Mouse (Mus musculus) neural tube, embryonic 14.5 days (tissue): ENCODE results near the gene Pabpn1. TPM values are rescaled to one million over a fixed set of nuclear protein-coding genes. Genes with fewer than 3 reads are reported as not detected.

Experiments
- ATAC-seq: fragments of 200-750 bp; cut with Nextera tagmentation; 2 replicates; pipeline ENCODE4 v1.8.0; 2017; ENCODE audit warnings: low read depth, mild to moderate bottlenecking, moderate TSS enrichment, moderate library complexity
- H3K27ac ChIP-seq: fragments of 300-500 bp; sonication (generic); 2 replicates; pipeline ENCODE4 v1.5.1; 2014; ENCODE audit warnings: low read depth, mild to moderate bottlenecking, control low read depth, low read length, moderate library complexity, mixed read lengths
- H3K27me3 ChIP-seq: fragments of 300-500 bp; sonication (generic); 2 replicates; pipeline ENCODE4 v1.6.1; 2014; ENCODE audit warnings: low read length; ENCODE audit not compliant: control insufficient read depth, insufficient read depth
- H3K36me3 ChIP-seq: fragments of 300-500 bp; sonication (generic); 2 replicates; pipeline ENCODE4 v1.6.1; 2014; ENCODE audit warnings: low read length, mixed read lengths; ENCODE audit not compliant: control insufficient read depth, insufficient read depth
- H3K4me1 ChIP-seq: fragments of 300-500 bp; sonication (generic); 2 replicates; pipeline ENCODE4 v1.6.1; 2014; ENCODE audit warnings: low read length; ENCODE audit not compliant: control insufficient read depth, insufficient read depth
- H3K4me2 ChIP-seq: fragments of 300-500 bp; sonication (generic); 2 replicates; pipeline ENCODE4 v1.6.1; 2014; ENCODE audit warnings: mild to moderate bottlenecking, low read depth, low read length, control low read depth
- H3K4me3 ChIP-seq: fragments of 300-500 bp; sonication (generic); 2 replicates; pipeline ENCODE4 v1.5.1; 2014; ENCODE audit warnings: low read depth, low read length, control low read depth, mixed read lengths
- H3K9ac ChIP-seq: fragments of 300-500 bp; sonication (generic); replicated peaks from 2 replicates; pipeline ENCODE4 v1.6.1; 2014; ENCODE audit warnings: low read depth, mild to moderate bottlenecking, control low read depth, low read length, mixed read lengths
- H3K9me3 ChIP-seq: fragments of 300-500 bp; sonication (generic); 2 replicates; pipeline ENCODE4 v1.6.1; 2016; ENCODE audit warnings: low read length; ENCODE audit not compliant: control insufficient read depth
- WGBS: fragments of 180-500 bp; shearing (Covaris S2); extraction: QIAGEN DNeasy Blood & Tissue Kit; methylation state at CpG from one replicate; pipeline ENCODE4 v1.1.7; 2014; 5-methylcytosine and 5-hydroxymethylcytosine counted together
- polyA plus RNA-seq: library from polyadenylated mRNA; unstranded; fragments of >200 nt; fragmentation: Nextera tagmentation; extraction: Ambion mirVana; gene quantifications from 2 replicates; pipeline ENCODE4 v1.2.1, GENCODE M21; 2014

The Pabpn1 gene
- polyA plus RNA-seq, 1 experiment from 2014 or later: 176 TPM

- H3K4me2 ChIP-seq: no peak overlapping the region
- no peak overlapping the region for H3K27ac ChIP-seq
- H3K4me1 ChIP-seq: peaks cover 3% of the 10 kb centered on the region; the same call in 1 of the 2 replicates
- no peak overlapping the region for H3K4me3 ChIP-seq
- no peaks in the 10 kb centered on the region for H3K27me3 ChIP-seq
- H3K9ac ChIP-seq: no peak overlapping the region
- WGBS: 87% methylated on average over 5 of the region's 5 CpGs
- H3K36me3 ChIP-seq: no peaks in the 10 kb centered on the region
- ATAC-seq: no peak
- no peaks in the 10 kb centered on the region for H3K9me3 ChIP-seq
These were observed 26.7 kb upstream of the Pabpn1 start for GRCm38 (mm10) chr14:54865626-54866025.

GRCm38 (mm10) chr14:54866268-54866667, 26.0 kb upstream of the Pabpn1 start:
- WGBS: 72% methylated on average over 3 of the region's 3 CpGs
- no peak overlapping the region for H3K27ac ChIP-seq
- H3K4me3 ChIP-seq: no peak overlapping the region
- peaks cover 3% of the 10 kb centered on the region; the same call in 1 of the 2 replicates for H3K4me1 ChIP-seq
- H3K9me3 ChIP-seq: no peaks in the 10 kb centered on the region
- ATAC-seq: no peak
- H3K9ac ChIP-seq: no peak overlapping the region
- no peaks in the 10 kb centered on the region for H3K27me3 ChIP-seq
- H3K36me3 ChIP-seq: no peaks in the 10 kb centered on the region
- H3K4me2 ChIP-seq: no peak overlapping the region

- H3K4me3 ChIP-seq: no peak overlapping the region
- no peak overlapping the region for H3K9ac ChIP-seq
- no peaks in the 10 kb centered on the region for H3K27me3 ChIP-seq
- ATAC-seq: no peak
- no peak overlapping the region for H3K4me2 ChIP-seq
- no peaks in the 10 kb centered on the region for H3K36me3 ChIP-seq
- H3K9me3 ChIP-seq: no peaks in the 10 kb centered on the region
- H3K4me1 ChIP-seq: peaks cover 3% of the 10 kb centered on the region; the same call in 1 of the 2 replicates
- H3K27ac ChIP-seq: no peak overlapping the region
- WGBS: 66% methylated on average over 5 of the region's 5 CpGs
These were observed 25.4 kb upstream of the Pabpn1 start for GRCm38 (mm10) chr14:54866936-54867335.

GRCm38 (mm10) chr14:54868026-54868425, 24.3 kb upstream of the Pabpn1 start:
- H3K4me2 ChIP-seq: no peak overlapping the region
- no peak for ATAC-seq
- H3K4me1 ChIP-seq: peaks cover 3% of the 10 kb centered on the region; the same call in 1 of the 2 replicates
- 86% methylated on average over 4 of the region's 4 CpGs for WGBS
- no peak overlapping the region for H3K27ac ChIP-seq
- no peak overlapping the region for H3K9ac ChIP-seq
- no peak overlapping the region for H3K4me3 ChIP-seq
- no peaks in the 10 kb centered on the region for H3K27me3 ChIP-seq
- no peaks in the 10 kb centered on the region for H3K9me3 ChIP-seq
- no peaks in the 10 kb centered on the region for H3K36me3 ChIP-seq

GRCm38 (mm10) chr14:54870861-54871260, 21.4 kb upstream of the Pabpn1 start, which contains the start of gene Homez:
Gene Homez, minus strand, starts transcription at chr14:54870961.
- Histone ChIP-seq H3K9ac (no peak within 1 kb of the TSS), H3K36me3 (no peaks in the 10 kb centered on the region), H3K4me1 (peaks cover 7% of the 10 kb centered on the region), H3K27ac (no peak within 1 kb of the TSS), H3K4me2 (no peak within 1 kb of the TSS), H3K27me3 (no peaks in the 10 kb centered on the region), H3K9me3 (no peaks in the 10 kb centered on the region), H3K4me3 (no peak within 1 kb of the TSS)
- ATAC-seq: no peak
- WGBS: 86% methylated on average over 5 of the region's 5 CpGs

GRCm38 (mm10) chr14:54874165-54874564, 18.1 kb upstream of the Pabpn1 start:
- Histone ChIP-seq H3K9ac (no peak overlapping the region), H3K4me2 (no peak overlapping the region), H3K36me3 (no peaks in the 10 kb centered on the region), H3K27ac (no peak overlapping the region), H3K9me3 (no peaks in the 10 kb centered on the region), H3K27me3 (no peaks in the 10 kb centered on the region), H3K4me1 (peaks cover 8% of the 10 kb centered on the region), H3K4me3 (no peak overlapping the region)
- ATAC-seq: no peak
- 91% methylated on average over 3 of the region's 3 CpGs for WGBS

- peak; percentile 57 for ATAC-seq
- Histone ChIP-seq H3K27me3 (no peaks in the 10 kb centered on the region), H3K9me3 (no peaks in the 10 kb centered on the region)
These were observed 16.3 kb upstream of the Pabpn1 start for GRCm38 (mm10) chr14:54875844-54876538.

GRCm38 (mm10) chr14:54876539-54877047, 15.7 kb upstream of the Pabpn1 start:
- no peaks in the 10 kb centered on the region for H3K27me3 ChIP-seq
- peak overlapping the region; percentile 82 for H3K4me3 ChIP-seq
- peak overlapping the region; percentile 89 for H3K4me2 ChIP-seq
- H3K27ac ChIP-seq: peak overlapping the region; percentile 93
- no peaks in the 10 kb centered on the region for H3K36me3 ChIP-seq
- no peaks in the 10 kb centered on the region for H3K9me3 ChIP-seq
- under 1% methylated on average over 51 of the region's 72 CpGs for WGBS
- peak overlapping the region; percentile 95 for H3K9ac ChIP-seq
- peaks cover 8% of the 10 kb centered on the region for H3K4me1 ChIP-seq
- ATAC-seq: peak; percentile 93

More at GRCm38 (mm10) chr14:54875844-54876538, 16.3 kb upstream of the Pabpn1 start:
- H3K36me3 ChIP-seq: no peaks in the 10 kb centered on the region
- peak overlapping the region; percentile 93 for H3K27ac ChIP-seq
- WGBS: 2% methylated on average over 36 of the region's 36 CpGs
- peak overlapping the region; percentile 89 for H3K4me2 ChIP-seq
- H3K4me3 ChIP-seq: peak overlapping the region; percentile 82
- peak overlapping the region; percentile 95 for H3K9ac ChIP-seq
- peaks cover 8% of the 10 kb centered on the region for H3K4me1 ChIP-seq

- H3K27me3 ChIP-seq: no peaks in the 10 kb centered on the region
- no peaks in the 10 kb centered on the region for H3K9me3 ChIP-seq
- H3K4me2 ChIP-seq: peak within 1 kb of the TSS; percentile 89
- H3K9ac ChIP-seq: peak within 1 kb of the TSS; percentile 95
- H3K36me3 ChIP-seq: no peaks in the 10 kb centered on the region
- ATAC-seq: peak; percentile 79
- H3K4me1 ChIP-seq: peaks cover 8% of the 10 kb centered on the region
- H3K27ac ChIP-seq: peak within 1 kb of the TSS; percentile 93
- peak within 1 kb of the TSS; percentile 82 for H3K4me3 ChIP-seq
- WGBS: under 1% methylated on average over 52 of the region's 61 CpGs
These were observed 15.1 kb upstream of the Pabpn1 start, which contains the start of gene Ppp1r3e for GRCm38 (mm10) chr14:54877048-54877715. Gene Ppp1r3e, minus strand, starts transcription at chr14:54877550.
